Mouse (Mus musculus) midbrain, embryonic 10.5 days (tissue): Measurements from ENCODE around the gene Ltbp1. TPM values are rescaled to one million over a fixed set of nuclear protein-coding genes. Genes with fewer than 3 reads are reported as not detected.

Experiments used
- DNase-seq: peaks from one replicate; pipeline ENCODE4 v3.0.0-alpha.2; 2017; ENCODE audit warnings: low spot score
- H3K27ac ChIP-seq: fragments of 300-500 bp; sonication (generic); replicated peaks from 2 replicates; pipeline ENCODE4 v1.5.1; 2016; ENCODE audit warnings: mild to moderate bottlenecking
- H3K27me3 ChIP-seq: fragments of 300-500 bp; sonication (generic); 2 replicates; pipeline ENCODE4 v1.6.1; 2016; ENCODE audit warnings: low read depth, mild to moderate bottlenecking; ENCODE audit not compliant: poor library complexity, severe bottlenecking
- H3K36me3 ChIP-seq: fragments of 300-500 bp; sonication (generic); 2 replicates; pipeline ENCODE4 v1.6.1; 2016; ENCODE audit warnings: mild to moderate bottlenecking, moderate library complexity
- H3K4me1 ChIP-seq: fragments of 300-500 bp; sonication (generic); 2 replicates; pipeline ENCODE4 v1.6.1; 2016
- H3K4me3 ChIP-seq: fragments of 300-500 bp; sonication (generic); 2 replicates; pipeline ENCODE4 v1.5.1; 2016; ENCODE audit warnings: mild to moderate bottlenecking, moderate library complexity
- H3K9me3 ChIP-seq: fragments of 300-500 bp; sonication (generic); replicated peaks from 2 replicates; pipeline ENCODE4 v1.6.1; 2016; ENCODE audit warnings: mild to moderate bottlenecking
- WGBS: fragments of 180-500 bp; shearing (Covaris S2); methylation state at CpG from one replicate; pipeline ENCODE4 v1.1.7; 2016; 5-methylcytosine and 5-hydroxymethylcytosine counted together
- polyA plus RNA-seq: library from polyadenylated mRNA; unstranded; fragments of >200 nt; fragmentation: Nextera tagmentation; extraction: Ambion mirVana; gene quantifications from 2 replicates; pipeline ENCODE4 v1.2.1, GENCODE M21; 2016

Ltbp1 gene
- polyA plus RNA-seq, 1 experiment from 2014 or later, result 5.4 TPM

GRCm38 (mm10) chr17:75440619-75441018, 435.3 kb downstream of the Ltbp1 start:
- no peaks in the 10 kb centered on the region for H3K36me3 ChIP-seq
- WGBS, result 86% methylated on average over 7 of the region's 7 CpGs
- DNase-seq, result no peak
- H3K4me1 ChIP-seq, result peaks cover 17% of the 10 kb centered on the region
- no peak overlapping the region for H3K4me3 ChIP-seq
- H3K9me3 ChIP-seq, result no peaks in the 10 kb centered on the region
- H3K27me3 ChIP-seq, result no peaks in the 10 kb centered on the region
- H3K27ac ChIP-seq, result no peak overlapping the region

GRCm38 (mm10) chr17:75441260-75441830, 436.0 kb downstream of the Ltbp1 start:
- Histone ChIP-seq H3K27ac (no peak overlapping the region), H3K4me3 (no peak overlapping the region), H3K36me3 (no peaks in the 10 kb centered on the region), H3K27me3 (no peaks in the 10 kb centered on the region), H3K9me3 (no peaks in the 10 kb centered on the region), H3K4me1 (peaks cover 17% of the 10 kb centered on the region)
- no peak for DNase-seq
- 94% methylated on average over 5 of the region's 5 CpGs for WGBS
